Mouse (Mus musculus) limb, embryonic 10.5 days (tissue): Measurements from ENCODE around the gene Gm20897. TPM values are rescaled to one million over a fixed set of nuclear protein-coding genes. Genes with fewer than 3 reads are reported as not detected.
"Not testable (repeated sequence)": the region's sequence is repeated elsewhere in the genome, so short reads cannot be mapped to it uniquely, and the experiment has no call there.

ENCODE experiments used
- DNase-seq: peaks from one replicate; pipeline ENCODE4 v3.0.0-alpha.2; 2017; ENCODE audit warnings: low spot score
- H3K27ac ChIP-seq: fragments of 300-500 bp; sonication (generic); 2 replicates; pipeline ENCODE4 v1.5.1; 2016; ENCODE audit warnings: mild to moderate bottlenecking
- H3K27me3 ChIP-seq: fragments of 300-500 bp; sonication (generic); 2 replicates; pipeline ENCODE4 v1.6.1; 2016; ENCODE audit warnings: low read depth, mild to moderate bottlenecking; ENCODE audit not compliant: poor library complexity, severe bottlenecking
- H3K36me3 ChIP-seq: fragments of 300-500 bp; sonication (generic); 2 replicates; pipeline ENCODE4 v1.6.1; 2016; ENCODE audit warnings: mild to moderate bottlenecking, moderate library complexity
- H3K4me1 ChIP-seq: fragments of 300-500 bp; sonication (generic); 2 replicates; pipeline ENCODE4 v1.6.1; 2016
- H3K4me3 ChIP-seq: fragments of 300-500 bp; sonication (generic); 2 replicates; pipeline ENCODE4 v1.5.1; 2016; ENCODE audit warnings: mild to moderate bottlenecking, moderate library complexity
- H3K9me3 ChIP-seq: fragments of 300-500 bp; sonication (generic); replicated peaks from 2 replicates; pipeline ENCODE4 v1.6.1; 2016; ENCODE audit warnings: mild to moderate bottlenecking
- WGBS: fragments of 180-500 bp; shearing (Covaris S2); methylation state at CpG from one replicate; pipeline ENCODE4 v1.1.7; 2016; 5-methylcytosine and 5-hydroxymethylcytosine counted together
- polyA plus RNA-seq: library from polyadenylated mRNA; unstranded; fragments of >200 nt; fragmentation: Nextera tagmentation; extraction: Ambion mirVana; gene quantifications from 2 replicates; pipeline ENCODE4 v1.2.1, GENCODE M21; 2016

Gene Gm20897
- polyA plus RNA-seq, result not detected in 2 replicates

- H3K27me3 ChIP-seq, H3K4me3 ChIP-seq, H3K9me3 ChIP-seq, H3K27ac ChIP-seq, DNase-seq, H3K4me1 ChIP-seq, H3K36me3 ChIP-seq: not testable (repeated sequence)
- 79% methylated on average over 6 of the region's 6 CpGs for WGBS
These were observed at the start of gene Gm20897 for GRCm38 (mm10) chrY:38502138-38502537. TSS of gene Gm20897 (minus strand) at chrY:38502238.

Other genes with a start within 250 kb of the Gm20897 start
- not detected in 2 replicates for gene Gm21732, start 73.5 kb upstream of the Gm20897 start, polyA plus RNA-seq